Mouse (Mus musculus): ENCODE results near the gene Atad5. TPM values are rescaled to one million over a fixed set of nuclear protein-coding genes. Genes with fewer than 3 reads are reported as not detected.

The Atad5 gene
- polyA plus RNA-seq, 1 experiment from 2014 or later: 9.4 TPM

- H3K27ac ChIP-seq: no peak overlapping the region
- no peak for ATAC-seq (ENCODE audit: low FRiP score, low read depth)
- no peak overlapping the region for H3K4me2 ChIP-seq (replicated peaks)
- H3K4me1 ChIP-seq: no peaks in the 10 kb centered on the region
- no peak overlapping the region for H3K4me3 ChIP-seq
- no peaks in the 10 kb centered on the region for H3K9me3 ChIP-seq
- no peak overlapping the region for H3K9ac ChIP-seq
- WGBS: 83% methylated on average over 3 of the region's 3 CpGs
- no peaks in the 10 kb centered on the region for H3K27me3 ChIP-seq (replicated peaks)
- no peaks in the 10 kb centered on the region for H3K36me3 ChIP-seq
Observed at GRCm38 (mm10) chr11:80069815-80070214, 19.4 kb upstream of the Atad5 start.

- no peak for ATAC-seq (ENCODE audit: low FRiP score, low read depth)
- Histone ChIP-seq H3K4me2 (replicated peaks) (no peak overlapping the region), H3K36me3 (no peaks in the 10 kb centered on the region), H3K4me1 (no peaks in the 10 kb centered on the region), H3K9me3 (no peaks in the 10 kb centered on the region), H3K27me3 (replicated peaks) (no peaks in the 10 kb centered on the region), H3K4me3 (no peak overlapping the region), H3K27ac (no peak overlapping the region), H3K9ac (no peak overlapping the region)
- 96% methylated on average over 2 of the region's 2 CpGs for WGBS
Observed at GRCm38 (mm10) chr11:80071039-80071438, 18.2 kb upstream of the Atad5 start.

GRCm38 (mm10) chr11:80072365-80072764 is 16.8 kb upstream of the Atad5 start:
- Histone ChIP-seq H3K9ac (no peak overlapping the region), H3K4me2 (replicated peaks) (no peak overlapping the region), H3K27me3 (replicated peaks) (no peaks in the 10 kb centered on the region), H3K9me3 (no peaks in the 10 kb centered on the region), H3K4me3 (no peak overlapping the region), H3K4me1 (no peaks in the 10 kb centered on the region), H3K36me3 (no peaks in the 10 kb centered on the region), H3K27ac (no peak overlapping the region)
- 93% methylated on average over 3 of the region's 3 CpGs for WGBS
- no peak for ATAC-seq (ENCODE audit: low FRiP score, low read depth)

GRCm38 (mm10) chr11:80075608-80076277 is 13.5 kb upstream of the Atad5 start:
- H3K36me3 ChIP-seq: no peaks in the 10 kb centered on the region
- H3K9ac ChIP-seq: no peak overlapping the region
- H3K9me3 ChIP-seq: no peaks in the 10 kb centered on the region
- H3K27me3 ChIP-seq (replicated peaks): no peaks in the 10 kb centered on the region
- 97% methylated on average over 5 of the region's 5 CpGs for WGBS
- H3K27ac ChIP-seq: no peak overlapping the region
- H3K4me2 ChIP-seq (replicated peaks): no peak overlapping the region
- H3K4me3 ChIP-seq: no peak overlapping the region
- H3K4me1 ChIP-seq: no peaks in the 10 kb centered on the region
- no peak for ATAC-seq (ENCODE audit: low FRiP score, low read depth)

DNA sequence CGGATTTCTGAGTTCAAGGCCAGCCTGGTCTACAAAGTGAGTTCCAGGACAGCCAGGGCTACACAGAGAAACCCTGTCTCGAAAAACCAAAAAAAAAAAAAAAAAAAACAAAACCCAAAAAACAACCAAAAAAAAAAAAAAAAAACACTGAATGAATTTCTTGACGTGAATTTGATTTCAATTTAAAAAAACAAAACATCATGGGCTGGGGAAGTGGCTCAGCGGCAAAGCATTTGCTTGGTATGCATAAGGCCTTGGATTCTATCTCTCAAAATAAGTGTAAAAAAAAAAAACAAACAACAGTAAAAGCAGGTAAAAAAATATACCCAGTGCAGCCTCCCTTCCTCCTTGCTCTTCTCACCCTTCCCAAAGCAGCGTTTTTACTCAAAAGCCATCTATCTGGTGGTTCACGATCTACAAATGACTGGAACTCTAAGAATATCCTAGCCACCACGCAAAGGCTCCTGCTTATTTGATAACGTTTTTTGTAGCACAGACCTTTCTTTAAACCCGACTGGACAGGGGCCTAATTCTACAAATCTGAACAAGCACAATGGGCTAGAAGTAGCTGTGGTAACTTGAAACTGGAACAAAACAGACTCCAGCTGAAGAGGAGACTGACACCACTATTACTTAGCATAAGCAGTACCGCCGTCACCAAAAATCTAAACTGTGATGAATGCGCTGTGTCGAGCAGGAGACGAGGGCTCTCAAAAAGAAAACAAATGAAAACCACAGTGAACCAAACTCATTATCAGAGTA is 11.2 kb upstream of the Atad5 start:
- ATAC-seq (ENCODE audit: low FRiP score, low read depth): no peak
- H3K4me3 ChIP-seq: no peak overlapping the region
- no peaks in the 10 kb centered on the region for H3K27me3 ChIP-seq (replicated peaks)
- 87% methylated on average over 14 of the region's 14 CpGs for WGBS
- no peak overlapping the region for H3K4me2 ChIP-seq (replicated peaks)
- peaks cover 7% of the 10 kb centered on the region for H3K4me1 ChIP-seq
- no peak overlapping the region for H3K27ac ChIP-seq
- H3K9ac ChIP-seq: no peak overlapping the region
- H3K36me3 ChIP-seq: no peaks in the 10 kb centered on the region
- no peaks in the 10 kb centered on the region for H3K9me3 ChIP-seq

DNA sequence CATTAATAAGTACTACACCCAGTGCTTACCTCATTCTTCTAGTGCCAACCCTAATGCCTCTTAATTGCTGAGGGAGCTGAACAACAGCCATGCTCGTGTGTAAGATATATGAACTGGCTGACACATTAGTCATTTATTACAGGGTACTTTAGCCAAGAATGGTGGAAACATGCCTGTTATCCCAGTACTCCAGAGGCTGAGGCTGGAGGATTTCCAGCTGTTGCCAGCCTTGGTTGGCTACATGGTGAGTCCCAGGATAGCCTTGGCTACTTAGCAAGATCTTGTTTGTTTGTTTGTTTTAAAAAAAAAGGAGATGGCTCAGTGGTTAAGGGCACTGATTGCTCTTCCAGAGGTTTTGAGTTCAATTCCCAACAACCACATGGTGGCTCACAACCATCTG is 10.4 kb upstream of the Atad5 start:
- Histone ChIP-seq H3K4me2 (replicated peaks) (no peak overlapping the region), H3K4me1 (peaks cover 7% of the 10 kb centered on the region), H3K4me3 (no peak overlapping the region), H3K27me3 (replicated peaks) (no peaks in the 10 kb centered on the region), H3K9me3 (no peaks in the 10 kb centered on the region), H3K27ac (no peak overlapping the region), H3K36me3 (no peaks in the 10 kb centered on the region), H3K9ac (no peak overlapping the region)
- 37% methylated on average over 1 of the region's 1 CpGs for WGBS
- ATAC-seq (ENCODE audit: low FRiP score, low read depth): no peak

DNA sequence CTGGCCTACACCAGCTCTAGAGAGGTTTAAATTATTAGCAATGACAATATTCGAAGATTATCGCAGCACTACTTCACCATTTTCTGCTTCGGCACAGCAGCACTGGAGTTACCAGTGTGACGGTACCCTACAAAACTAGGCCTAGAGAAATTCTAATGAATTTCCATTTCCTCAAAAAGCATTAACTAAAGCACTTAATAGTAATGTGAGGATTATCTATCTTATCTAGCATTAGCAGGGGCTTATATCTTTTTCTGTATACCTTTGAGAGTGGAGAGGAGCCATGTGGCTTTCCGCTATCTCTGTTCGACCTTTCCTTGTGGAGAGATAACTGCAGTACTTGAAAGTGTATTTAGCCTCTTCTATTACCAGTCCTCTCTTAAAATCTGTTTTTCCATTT is 9.4 kb upstream of the Atad5 start:
- 68% methylated on average over 6 of the region's 6 CpGs for WGBS
- H3K36me3 ChIP-seq: no peaks in the 10 kb centered on the region
- no peak overlapping the region for H3K27ac ChIP-seq
- H3K4me1 ChIP-seq: peaks cover 7% of the 10 kb centered on the region
- H3K27me3 ChIP-seq (replicated peaks): no peaks in the 10 kb centered on the region
- no peak overlapping the region for H3K9ac ChIP-seq
- H3K9me3 ChIP-seq: no peaks in the 10 kb centered on the region
- no peak for ATAC-seq (ENCODE audit: low FRiP score, low read depth)
- H3K4me2 ChIP-seq (replicated peaks): peak overlapping the region; percentile 74
- peak overlapping the region; percentile 90 for H3K4me3 ChIP-seq

GRCm38 (mm10) chr11:80080381-80080825 is 8.8 kb upstream of the Atad5 start:
- H3K9ac ChIP-seq: peak overlapping the region; percentile 94
- peak; percentile 76 for ATAC-seq (ENCODE audit: low FRiP score, low read depth)
- H3K4me2 ChIP-seq (replicated peaks): peak overlapping the region; percentile 74
- no peaks in the 10 kb centered on the region for H3K27me3 ChIP-seq (replicated peaks)
- H3K9me3 ChIP-seq: no peaks in the 10 kb centered on the region
- H3K36me3 ChIP-seq: no peaks in the 10 kb centered on the region
- H3K27ac ChIP-seq: peak overlapping the region; percentile 57; the same call in 1 of the 2 replicates
- H3K4me3 ChIP-seq: peak overlapping the region; percentile 90
- H3K4me1 ChIP-seq: peaks cover 7% of the 10 kb centered on the region
- under 1% methylated on average over 32 of the region's 32 CpGs for WGBS

DNA sequence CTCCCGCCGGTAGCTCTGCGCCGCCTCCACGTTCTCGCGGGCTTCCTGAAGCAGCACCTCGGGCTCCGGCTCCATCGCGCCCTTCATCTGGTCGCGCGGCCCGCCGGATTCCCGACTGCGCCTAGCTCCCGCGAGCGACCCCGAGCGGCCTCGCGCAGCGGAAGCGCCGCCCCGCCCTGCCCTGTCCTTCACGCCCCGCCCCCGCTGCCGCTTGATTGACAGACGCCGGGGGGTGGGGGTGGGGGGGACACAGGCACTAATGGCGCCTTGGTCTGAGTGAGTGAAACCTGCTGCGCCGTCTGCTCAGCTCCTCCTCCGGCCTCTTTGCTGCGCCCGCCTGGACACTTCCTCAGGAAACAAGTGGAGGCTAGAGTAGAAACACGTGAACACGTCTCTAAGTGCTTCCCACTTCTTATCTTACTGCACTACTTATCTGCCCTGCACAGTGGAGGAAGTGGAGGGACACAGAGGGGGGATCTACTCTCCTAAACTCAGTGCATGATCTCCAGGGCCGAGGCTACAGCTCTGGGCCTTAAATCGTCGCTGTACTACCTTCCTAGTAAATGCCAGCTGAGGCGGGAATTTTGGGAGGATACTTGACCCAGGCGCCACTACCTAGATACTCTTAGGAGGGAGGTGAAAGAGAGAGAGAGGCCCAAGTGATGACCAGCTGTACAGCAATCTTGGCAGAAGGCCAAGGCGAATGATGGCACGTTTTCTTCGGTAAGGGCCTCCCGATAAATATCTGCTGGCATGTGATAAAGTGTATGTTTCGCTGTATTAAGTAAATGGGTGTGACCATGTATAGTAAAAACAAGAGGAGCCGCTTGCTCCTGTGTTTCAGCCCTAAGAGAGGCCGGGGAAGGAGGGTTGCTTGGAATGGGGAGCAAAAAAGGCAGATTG is 8.1 kb upstream of the Atad5 start, which contains the start of gene Crlf3:
Gene Crlf3, minus strand, starts transcription at position 166 of the 903 bp plus-strand sequence.
- Histone ChIP-seq H3K27me3 (replicated peaks) (no peaks in the 10 kb centered on the region), H3K4me1 (peaks cover 7% of the 10 kb centered on the region), H3K27ac (peak within 1 kb of the TSS; percentile 57), H3K4me2 (replicated peaks) (peak within 1 kb of the TSS; percentile 74), H3K9me3 (no peaks in the 10 kb centered on the region), H3K9ac (peak within 1 kb of the TSS; percentile 94), H3K4me3 (peak within 1 kb of the TSS; percentile 90), H3K36me3 (no peaks in the 10 kb centered on the region)
- ATAC-seq (ENCODE audit: low FRiP score, low read depth): peak; percentile 90
- WGBS: 8% methylated on average over 55 of the region's 55 CpGs

DNA sequence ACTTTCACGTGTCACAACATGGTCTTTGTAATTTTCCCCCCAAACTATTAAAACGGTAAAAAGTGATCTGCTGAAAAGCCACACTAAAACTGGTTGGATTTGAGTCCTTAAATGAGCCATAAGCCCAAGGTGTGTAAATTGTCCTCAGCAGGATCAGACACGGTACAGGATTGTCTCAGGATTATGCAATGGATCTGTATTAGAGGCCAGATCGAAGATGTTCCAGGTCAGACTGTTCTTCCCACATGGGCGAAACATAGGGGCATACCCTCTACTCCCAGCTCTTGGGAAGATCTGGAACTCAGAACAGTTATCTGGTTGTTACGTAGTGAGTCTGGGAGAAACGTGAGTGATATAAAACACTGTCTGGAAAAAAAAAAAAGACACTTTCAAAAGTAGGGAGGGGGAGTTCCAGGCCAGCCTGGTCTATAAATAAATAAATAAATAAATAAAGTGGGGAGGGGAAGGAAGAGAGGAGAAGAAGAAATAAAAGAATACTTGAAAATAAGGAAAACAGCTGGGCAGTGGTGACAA is 7.3 kb upstream of the Atad5 start:
- no peak overlapping the region for H3K27ac ChIP-seq
- H3K4me3 ChIP-seq: no peak overlapping the region
- 85% methylated on average over 7 of the region's 7 CpGs for WGBS
- peaks cover 7% of the 10 kb centered on the region for H3K4me1 ChIP-seq
- ATAC-seq (ENCODE audit: low FRiP score, low read depth): no peak
- no peaks in the 10 kb centered on the region for H3K36me3 ChIP-seq
- no peak overlapping the region for H3K4me2 ChIP-seq (replicated peaks)
- no peaks in the 10 kb centered on the region for H3K27me3 ChIP-seq (replicated peaks)
- no peak overlapping the region for H3K9ac ChIP-seq
- H3K9me3 ChIP-seq: no peaks in the 10 kb centered on the region

DNA sequence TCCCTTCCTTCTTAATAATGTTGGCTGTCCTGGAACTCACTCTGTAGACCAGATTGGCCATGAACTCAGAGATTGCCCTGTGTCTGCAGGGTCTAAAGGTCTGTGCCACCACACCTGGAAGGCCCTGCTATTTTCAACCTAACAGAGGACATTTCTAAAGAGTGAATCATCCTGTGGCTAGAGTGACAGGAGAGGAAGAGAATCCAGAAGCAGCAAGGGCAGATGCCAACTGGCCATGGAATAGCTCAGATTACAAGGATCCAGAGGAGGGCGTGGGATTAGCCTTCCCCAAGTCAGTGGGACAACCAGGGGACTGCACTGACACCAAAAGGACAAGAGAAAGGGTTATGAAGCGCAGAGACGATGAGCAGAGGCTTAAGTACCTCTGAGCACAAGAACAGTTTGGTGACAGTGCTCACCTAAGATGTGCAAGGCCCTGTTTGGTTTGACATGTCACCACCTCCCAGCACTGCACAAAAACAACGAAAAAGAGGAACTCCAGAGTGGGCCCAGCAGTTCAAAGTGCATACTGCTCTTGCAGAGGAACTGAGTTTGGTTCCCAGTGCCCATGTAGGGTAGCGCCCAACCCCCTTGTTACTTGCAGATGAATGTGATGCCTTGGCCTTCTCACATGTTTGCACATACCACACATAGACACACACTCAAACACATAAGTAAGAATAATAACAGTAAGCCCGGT is 3.7 kb upstream of the Atad5 start:
- H3K4me2 ChIP-seq (replicated peaks): no peak overlapping the region
- no peak overlapping the region for H3K9ac ChIP-seq
- H3K27me3 ChIP-seq (replicated peaks): no peaks in the 10 kb centered on the region
- H3K4me3 ChIP-seq: no peak overlapping the region
- H3K9me3 ChIP-seq: no peaks in the 10 kb centered on the region
- ATAC-seq (ENCODE audit: low FRiP score, low read depth): no peak
- WGBS: 79% methylated on average over 6 of the region's 6 CpGs
- H3K36me3 ChIP-seq: no peaks in the 10 kb centered on the region
- peaks cover 13% of the 10 kb centered on the region for H3K4me1 ChIP-seq
- no peak overlapping the region for H3K27ac ChIP-seq
